Comparison of ENCODE assay signal across 30 mouse cellular contexts in genomic region chr16:90907250-90907649, GRCm38 (mm10).
"Had no signal": no experiment of that assay in that cellular context is flagged by ENCODE, and none has a peak within 500 bp of the region (broad histone marks: within the 10 kb centered on the region; RNA-seq: fewer than 3 reads in every experiment).

No protein-coding gene starts in this region.

- H3K4me3 ChIP-seq: heart, embryonic 12.5 days; heart, embryonic 13.5 days; heart, embryonic 15.5 days; hindbrain, embryonic 10.5 days; hindbrain, embryonic 12.5 days; hindbrain, embryonic 13.5 days; hindbrain, embryonic 15.5 days; intestine, embryonic 15.5 days; kidney, embryonic 15.5 days; layer of hippocampus, adult 2 months; left cerebral cortex, adult 2 months had no signal

- H3K4me2 ChIP-seq: heart, embryonic 11.5 days; heart, embryonic 12.5 days; heart, embryonic 13.5 days; heart, embryonic 15.5 days; hindbrain, embryonic 12.5 days; hindbrain, embryonic 13.5 days; hindbrain, embryonic 14.5 days; hindbrain, embryonic 15.5 days; intestine, embryonic 15.5 days; kidney, embryonic 15.5 days had no signal

- H3K9ac ChIP-seq: heart, embryonic 12.5 days; heart, embryonic 13.5 days; heart, embryonic 15.5 days; hindbrain, embryonic 12.5 days; hindbrain, embryonic 13.5 days; hindbrain, embryonic 14.5 days; hindbrain, embryonic 15.5 days; intestine, embryonic 15.5 days; kidney, embryonic 15.5 days had no signal

- H3K36me3 ChIP-seq: heart, embryonic 12.5 days; heart, embryonic 13.5 days; heart, embryonic 15.5 days; hindbrain, embryonic 10.5 days; hindbrain, embryonic 12.5 days; hindbrain, embryonic 13.5 days; hindbrain, embryonic 15.5 days; intestine, embryonic 15.5 days; kidney, embryonic 15.5 days had no signal

- H3K9me3 ChIP-seq: heart, embryonic 12.5 days; heart, embryonic 13.5 days; heart, embryonic 15.5 days; hindbrain, embryonic 10.5 days; hindbrain, embryonic 12.5 days; hindbrain, embryonic 13.5 days; hindbrain, embryonic 15.5 days; intestine, embryonic 15.5 days; kidney, embryonic 15.5 days had no signal

- H3K27me3 ChIP-seq: heart, embryonic 15.5 days; hindbrain, embryonic 12.5 days; hindbrain, embryonic 13.5 days; hindbrain, embryonic 15.5 days; intestine, embryonic 15.5 days; kidney, embryonic 15.5 days had no signal

- DNase-seq: heart, postnatal 10 days; heart, postnatal 14 days; heart, postnatal 36 days; heart, postnatal 4 days; kidney, adult 11 months; kidney, adult 18-20 months; kidney, adult 2 months; kidney, adult 8-10 months; kidney, adult 9 months; kidney, postnatal 10 days; kidney, postnatal 25 days; kidney, postnatal 36 days; kidney, postnatal 4 days; layer of hippocampus, adult 9-11 months; layer of hippocampus, postnatal 36 days had no signal

- H3K4me1 ChIP-seq: hindbrain, embryonic 12.5 days; hindbrain, embryonic 13.5 days; hindbrain, embryonic 15.5 days; intestine, embryonic 15.5 days had no signal

- H3K27ac ChIP-seq: heart, embryonic 13.5 days; heart, embryonic 15.5 days; hindbrain, embryonic 10.5 days; hindbrain, embryonic 12.5 days; hindbrain, embryonic 13.5 days; hindbrain, embryonic 14.5 days; hindbrain, embryonic 15.5 days; hindbrain, postnatal 0 days; intestine, embryonic 15.5 days; kidney, embryonic 15.5 days; kidney, postnatal 0 days; layer of hippocampus, adult 2 months; left cerebral cortex, adult 2 months had no signal
